Mouse (Mus musculus) E14TG2a.4 (cell line): ENCODE measurements at regions not wholly inside any gene's neighbourhood (a gene's known extent, or its start where the extent isn't known, plus 50 kb on each side); places are given as distances from the start of the nearest gene placed in this dataset.

Source experiments
- CTCF ChIP-seq: conservative IDR thresholded peaks from 2 replicates; pipeline ENCODE4 v1.5.1; 2014; ENCODE audit warnings: low read length
- POU5F1 ChIP-seq: IDR thresholded peaks from 2 replicates; pipeline ENCODE4 v1.6.1; 2014; ENCODE audit warnings: low read length, borderline replicate concordance

GRCm38 (mm10) chr13:97665226-97665625 lies 95.2 kb downstream of the Gm10260 start:
- TF ChIP-seq CTCF (no peak), POU5F1 (no peak)
